Mouse (Mus musculus): ENCODE results near the gene Ydjc.

Gene Ydjc

GRCm38 (mm10) chr16:17144339-17144738 is at the start of gene Ydjc:
TSS of gene Ydjc (plus strand) at chr16:17144621.
- peak in 1 of 2 experiments; percentile 37 for DNase-seq

GRCm38 (mm10) chr16:17096938-17097337 is 47.5 kb upstream of the Ydjc start:
- DNase-seq = no peak

DNA sequence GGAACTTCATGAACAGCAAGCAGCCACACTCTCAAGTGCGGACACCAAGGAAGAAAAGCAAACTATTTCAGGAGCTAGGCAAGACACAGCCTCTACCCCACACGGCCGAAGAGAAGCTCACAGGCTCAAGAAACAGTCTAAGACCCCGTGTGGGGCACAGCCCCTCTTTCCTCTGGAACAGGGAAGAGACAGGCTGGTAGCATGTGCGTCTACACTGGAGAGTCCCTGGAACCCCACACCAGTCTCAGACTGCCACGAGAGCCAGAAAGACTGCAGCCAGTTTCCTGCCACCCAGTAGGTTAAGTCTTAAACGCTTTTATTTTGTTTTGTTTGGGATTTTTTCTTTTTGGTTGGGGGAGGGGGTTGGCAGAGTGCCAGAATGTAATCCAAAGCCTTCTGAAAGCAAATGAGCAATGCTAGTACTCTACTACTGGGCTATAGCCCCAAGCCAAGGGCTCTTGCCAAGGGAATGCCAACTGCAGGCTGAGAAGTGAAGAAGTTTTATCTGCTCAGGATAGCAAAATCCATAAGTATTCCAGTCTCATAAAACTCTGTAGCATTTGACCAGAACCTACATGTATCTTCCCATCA is 41.7 kb upstream of the Ydjc start:
- peak in 1 of 2 experiments; percentile 32 for DNase-seq

- DNase-seq = no peak
Measured at GRCm38 (mm10) chr16:17104600-17104999, 39.8 kb upstream of the Ydjc start.

DNA sequence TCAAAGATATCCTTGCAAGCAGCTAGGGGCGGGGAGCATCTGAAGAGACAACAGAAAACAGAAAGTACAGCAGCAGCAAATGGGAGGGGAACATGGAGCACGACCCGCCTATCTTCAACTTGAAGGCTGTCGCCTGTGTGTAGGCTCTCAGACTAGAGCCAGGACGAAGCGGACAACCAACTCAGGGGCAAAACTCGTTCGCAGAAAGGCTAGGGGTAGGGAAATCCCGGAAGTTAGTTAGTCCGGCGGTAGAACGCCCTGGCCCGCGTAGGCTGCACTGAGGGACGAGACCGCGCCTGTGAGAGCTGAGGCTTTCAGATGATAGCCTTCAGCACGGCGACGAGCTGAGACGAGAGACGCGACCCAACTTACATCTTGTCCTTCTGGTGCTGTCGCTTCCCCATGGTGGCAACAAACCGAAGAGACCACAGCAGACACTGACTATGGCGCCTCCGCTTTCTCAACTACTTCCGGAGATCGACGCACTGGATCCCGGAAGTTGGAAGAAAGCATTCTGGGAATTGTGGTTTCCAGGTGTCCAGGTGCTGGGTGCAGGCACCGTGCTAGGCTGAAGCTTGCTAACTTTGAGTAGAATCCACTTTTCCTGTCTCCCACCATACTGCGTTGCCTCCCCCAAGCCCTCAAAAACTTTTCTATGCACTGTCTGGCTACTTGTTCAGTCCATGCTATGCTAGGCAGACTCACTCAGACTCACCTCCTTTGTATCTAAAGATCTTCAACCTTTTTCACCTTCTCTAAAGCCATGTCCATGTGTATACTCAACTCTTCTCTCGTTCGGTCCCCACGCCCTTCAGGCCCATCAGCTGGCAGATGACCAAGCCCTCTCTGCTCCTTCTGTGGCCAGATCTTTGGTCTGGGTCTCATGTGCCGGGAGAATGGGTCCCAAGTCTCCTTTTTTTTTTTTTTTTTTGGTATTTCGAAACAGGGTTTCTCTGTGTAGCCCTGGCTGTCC is 33.4 kb upstream of the Ydjc start, which contains the start of gene Ppil2:
Ppil2 (minus strand) TSS at position 487 of the 973 bp plus-strand sequence.
- peak; percentile 73 to 79 for DNase-seq

GRCm38 (mm10) chr16:17117309-17117799 is 27.1 kb upstream of the Ydjc start:
- DNase-seq = no peak

- no peak for DNase-seq
Measured at GRCm38 (mm10) chr16:17121569-17121968, 22.9 kb upstream of the Ydjc start.

GRCm38 (mm10) chr16:17124119-17124870 is 20.1 kb upstream of the Ydjc start:
- peak; percentile 43 to 44 for DNase-seq

- peak; percentile 84 to 89 for DNase-seq
Measured at GRCm38 (mm10) chr16:17124871-17125520, 19.4 kb upstream of the Ydjc start, which contains the start of gene 2610318N02Rik. TSS of gene 2610318N02Rik (minus strand) at chr16:17125167.

DNA sequence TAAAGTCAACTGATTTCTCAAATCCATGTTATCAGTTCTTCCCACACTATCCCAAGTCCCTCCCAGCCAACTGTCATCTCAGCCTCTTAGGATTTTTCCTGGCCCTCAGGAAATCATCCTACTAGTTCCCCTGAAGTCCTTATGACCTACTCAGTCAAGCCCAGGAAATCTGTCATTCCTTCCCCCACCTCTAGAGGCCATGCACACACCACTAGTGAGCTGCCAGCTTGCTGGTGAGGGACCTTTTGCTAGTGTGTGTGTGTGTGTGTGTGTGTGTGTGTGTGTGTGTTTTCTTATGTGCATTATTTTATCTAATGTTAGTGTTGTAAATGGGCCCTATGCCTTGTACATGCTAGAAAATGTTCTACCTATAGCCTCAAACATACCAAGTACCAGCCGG is 17.1 kb upstream of the Ydjc start:
- DNase-seq = peak; percentile 58 to 70

- DNase-seq = peak; percentile 20 to 37
Measured at GRCm38 (mm10) chr16:17131191-17132088, 13.0 kb upstream of the Ydjc start.

DNA sequence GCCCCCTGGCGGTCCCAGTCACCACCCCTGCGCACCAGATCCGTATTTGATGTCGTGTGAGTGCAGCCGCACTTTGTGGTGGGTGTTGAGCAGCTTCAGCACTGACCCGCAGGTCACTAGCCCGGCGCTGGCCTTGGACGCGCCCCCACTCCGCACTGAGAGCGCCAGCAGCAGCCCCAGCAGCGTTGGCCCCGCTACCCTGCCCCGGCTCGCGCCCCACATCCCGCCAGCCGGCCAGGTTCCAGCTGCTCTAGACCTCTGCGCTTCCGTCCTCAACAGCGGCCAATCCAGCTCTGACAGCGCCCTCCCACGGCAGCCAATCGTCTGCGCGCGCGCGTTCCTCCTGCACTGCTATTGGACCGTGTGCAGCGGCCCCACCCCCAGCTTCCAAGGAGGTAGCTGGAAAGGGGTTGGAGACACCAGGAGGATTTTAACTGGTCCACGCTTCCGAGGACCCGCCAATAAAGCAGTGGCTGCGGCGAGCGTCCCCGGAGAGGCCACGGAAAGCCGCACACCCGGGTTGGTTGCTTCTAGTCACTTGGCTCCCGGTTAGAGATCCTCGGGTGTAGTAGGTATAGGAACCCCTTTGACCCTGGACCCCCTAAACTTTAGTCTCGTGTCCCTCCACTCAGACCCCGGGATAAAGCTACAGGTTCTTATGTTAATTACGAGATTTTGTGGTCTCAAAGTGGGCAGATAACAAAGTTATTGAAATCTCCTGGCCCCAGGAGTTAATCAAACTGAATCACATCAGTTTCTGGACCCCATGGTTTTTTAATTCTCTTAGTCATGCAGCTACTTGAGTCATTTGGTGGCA is 12.1 kb upstream of the Ydjc start, which contains the start of gene Sdf2l1:
Sdf2l1 (minus strand) TSS at position 295 of the 817 bp plus-strand sequence.
- peak; percentile 98 to 99 for DNase-seq

DNA sequence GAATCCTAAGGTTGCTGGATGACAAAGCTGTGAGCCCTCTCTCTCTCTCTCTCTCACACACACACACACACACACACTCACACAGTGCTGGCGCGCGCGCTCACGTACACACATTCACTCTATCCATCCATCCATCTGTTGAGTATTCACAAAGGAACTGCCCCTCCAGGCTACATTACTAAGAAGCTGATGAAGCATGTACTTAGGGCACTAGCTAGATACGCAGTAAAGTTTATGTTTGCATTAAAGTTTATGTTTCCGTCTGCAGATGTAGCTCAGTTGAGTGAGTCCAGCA is 11.6 kb upstream of the Ydjc start:
- DNase-seq = no peak

- no peak for DNase-seq
Measured at GRCm38 (mm10) chr16:17137355-17137754, 7.1 kb upstream of the Ydjc start.

DNA sequence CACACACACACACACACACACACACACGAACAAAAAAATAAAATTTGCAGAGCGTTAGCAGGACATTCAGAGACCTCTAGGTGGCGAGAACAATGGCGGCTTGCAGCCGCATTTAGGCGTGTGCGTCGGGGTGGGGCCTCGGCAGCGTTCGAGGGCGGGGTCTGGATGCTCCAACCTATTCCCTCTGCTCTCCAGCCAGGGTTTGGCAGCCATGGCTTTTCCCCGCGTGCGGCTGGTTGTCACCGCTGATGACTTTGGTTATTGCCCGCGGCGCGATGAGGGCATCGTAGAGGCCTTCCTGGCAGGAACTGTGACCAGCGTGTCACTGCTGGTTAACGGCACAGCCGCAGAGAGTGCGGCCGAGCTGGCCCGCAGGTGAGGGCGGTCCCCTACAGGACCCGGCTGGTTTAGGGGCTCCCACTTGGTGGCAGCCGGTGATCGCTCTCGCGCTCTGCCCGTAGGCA is 2.4 kb downstream of the Ydjc start, which contains the start of gene Ccdc116:
Ccdc116 (minus strand) TSS at position 458 of the 464 bp plus-strand sequence.
- DNase-seq = peak; percentile 85 to 90

DNA sequence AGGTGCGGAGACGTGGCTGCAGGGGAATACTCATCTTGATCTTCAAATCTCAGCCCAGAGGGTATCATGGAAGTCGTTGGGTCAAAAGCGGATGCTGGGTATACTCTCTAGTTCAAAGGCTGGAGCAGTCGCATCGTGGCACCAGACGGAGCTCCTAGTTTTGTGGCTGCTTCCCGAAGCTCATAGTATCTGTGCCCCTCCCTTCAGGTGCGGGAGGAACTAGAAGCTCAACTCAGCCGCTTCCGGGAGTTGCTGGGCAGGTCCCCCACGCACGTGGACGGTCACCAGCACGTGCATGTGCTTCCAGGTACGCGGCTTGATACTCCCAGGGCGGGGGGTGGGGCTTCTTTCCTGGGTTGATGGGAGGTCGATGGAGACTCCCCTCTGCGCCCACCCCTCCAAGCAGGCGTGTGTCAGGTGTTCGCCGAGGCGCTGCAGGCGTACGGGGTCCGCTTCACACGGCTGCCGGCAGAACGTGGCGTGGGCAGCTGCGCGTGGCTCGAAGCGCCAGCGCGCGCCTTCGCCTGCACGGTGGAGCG is 3.0 kb downstream of the Ydjc start:
- DNase-seq = peak; percentile 15 to 46

DNA sequence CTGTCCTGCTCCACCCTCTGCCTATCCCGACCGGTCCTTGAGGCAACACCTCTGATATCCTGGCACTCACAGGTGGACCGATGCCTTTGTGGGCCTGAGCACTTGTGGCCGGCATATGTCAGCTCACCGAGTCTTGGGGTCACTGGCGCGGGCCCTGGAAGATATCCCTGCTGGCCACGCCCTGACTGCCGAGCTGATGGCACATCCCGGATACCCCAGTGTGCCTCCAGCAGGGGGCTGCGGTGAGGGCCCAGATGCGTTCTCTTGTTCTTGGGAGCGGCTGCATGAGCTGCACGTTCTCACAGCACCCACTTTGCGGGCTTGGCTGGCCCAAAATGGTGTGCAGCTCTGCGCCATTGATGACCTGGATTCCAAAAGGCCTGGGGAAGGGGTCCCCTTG is 3.7 kb downstream of the Ydjc start:
- DNase-seq = peak; percentile 60 to 68

DNA sequence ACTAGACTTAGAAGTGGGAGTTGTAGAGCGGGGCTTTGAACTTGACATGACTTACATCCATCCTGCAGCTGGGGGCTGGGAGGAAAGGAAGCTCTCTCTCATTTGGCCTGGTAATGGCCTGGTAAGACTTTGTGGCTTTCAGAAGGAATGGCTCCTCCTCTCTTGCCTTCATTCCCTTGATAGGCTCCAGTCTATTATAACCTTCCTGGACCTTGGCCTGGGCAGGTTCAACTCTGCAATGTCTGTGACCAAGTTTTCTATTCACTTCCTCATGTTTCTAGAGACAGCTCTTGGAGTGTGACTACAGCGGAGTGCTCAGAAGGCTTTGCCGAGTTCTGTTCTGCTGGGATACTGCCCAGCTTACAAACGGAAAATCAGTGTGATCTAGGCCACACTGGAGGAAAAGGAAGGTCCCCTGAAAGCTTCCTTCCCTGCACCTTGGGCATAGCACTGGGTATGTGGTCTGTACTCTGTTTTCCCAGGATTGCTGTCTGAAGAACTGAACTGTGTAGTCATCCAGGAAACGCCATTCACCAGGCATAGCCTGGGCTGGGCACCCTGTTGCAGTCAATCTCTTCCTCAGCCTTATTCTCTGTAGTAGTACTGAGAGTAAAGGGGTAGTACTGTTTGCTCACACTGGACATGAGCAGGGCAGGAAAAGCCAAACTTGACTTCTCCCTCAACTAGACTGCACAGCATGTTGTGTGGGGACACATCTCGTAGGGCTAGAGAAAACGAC is 6.3 kb downstream of the Ydjc start:
- DNase-seq = peak in 1 of 2 experiments; percentile 16

GRCm38 (mm10) chr16:17151874-17152273 is 7.5 kb downstream of the Ydjc start:
- no peak for DNase-seq
